Mouse (Mus musculus) C2C12 (cell line): ENCODE measurements around the gene Psmb2.

ENCODE experiments used
- CEBPB ChIP-seq: IDR thresholded peaks from one replicate; pipeline ENCODE4 v1.6.1; 2011; ENCODE audit warnings: low read depth, mild to moderate bottlenecking, control low read depth, moderate library complexity
- CTCF ChIP-seq: IDR thresholded peaks from one replicate; pipeline ENCODE4 v1.5.1; 2011; ENCODE audit not compliant: control insufficient read depth, insufficient read depth, insufficient read length
- FOSL1 ChIP-seq: IDR thresholded peaks from one replicate; pipeline ENCODE4 v1.8.0; 2011; ENCODE audit warnings: mild to moderate bottlenecking, low read length; ENCODE audit not compliant: poor library complexity, insufficient read depth, severe bottlenecking
- MAX ChIP-seq: IDR thresholded peaks from one replicate; pipeline ENCODE4 v1.6.1; 2011; ENCODE audit warnings: mild to moderate bottlenecking, control low read depth
- MYOD1 ChIP-seq: IDR thresholded peaks from one replicate; pipeline ENCODE4 v1.6.1; 2011; ENCODE audit warnings: low read depth; ENCODE audit not compliant: control insufficient read depth, insufficient read length
- MYOG ChIP-seq: IDR thresholded peaks from one replicate; pipeline ENCODE4 v1.6.1; 2011; ENCODE audit not compliant: control insufficient read depth, insufficient read length; ENCODE audit errors: extremely low read depth
- USF1 ChIP-seq: IDR thresholded peaks from one replicate; pipeline ENCODE4 v1.6.1; 2011; ENCODE audit warnings: low read depth, mild to moderate bottlenecking, control low read depth, moderate library complexity

DNA sequence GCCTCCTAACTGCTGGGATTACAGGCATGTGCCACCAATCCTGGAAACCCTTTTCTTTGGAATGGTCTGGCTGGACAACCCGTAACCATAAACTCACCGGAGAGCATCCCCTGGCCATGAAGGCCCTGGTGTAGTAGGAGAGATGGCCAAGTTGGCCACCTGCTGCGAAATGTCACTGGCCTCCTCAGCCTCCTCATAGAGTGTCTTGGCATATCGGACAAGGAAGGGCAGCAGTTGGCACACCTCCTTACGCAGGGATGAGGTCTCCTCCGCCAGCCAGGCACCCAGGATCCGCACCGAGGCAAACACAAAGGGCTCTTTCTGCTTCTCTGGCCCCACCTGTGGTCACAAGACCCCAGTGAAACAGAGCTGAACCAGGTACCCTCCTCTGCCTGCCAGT is 71.0 kb downstream of the Psmb2 start:
- TF ChIP-seq CTCF (no peak), USF1 (no peak), MAX (no peak), MYOG (no peak), MYOD1 (no peak), CEBPB (no peak), FOSL1 (no peak)
